Mouse (Mus musculus): ENCODE results near the gene Gm7233.
"Not testable (repeated sequence)": the region's sequence is repeated elsewhere in the genome, so short reads cannot be mapped to it uniquely, and the experiment has no call there.

Gm7233 gene

GRCm38 (mm10) chr14:43179567-43179966 lies at the start of gene Gm7233:
Gene Gm7233 (plus strand): TSS chr14:43179867.
- in situ Hi-C loops (cut with MseI, MboI): not testable (repeated sequence)

- in situ Hi-C loops (cut with MseI, MboI): not testable (repeated sequence)
Measured at GRCm38 (mm10) chr14:43167189-43167588, 12.5 kb upstream of the Gm7233 start.

DNA sequence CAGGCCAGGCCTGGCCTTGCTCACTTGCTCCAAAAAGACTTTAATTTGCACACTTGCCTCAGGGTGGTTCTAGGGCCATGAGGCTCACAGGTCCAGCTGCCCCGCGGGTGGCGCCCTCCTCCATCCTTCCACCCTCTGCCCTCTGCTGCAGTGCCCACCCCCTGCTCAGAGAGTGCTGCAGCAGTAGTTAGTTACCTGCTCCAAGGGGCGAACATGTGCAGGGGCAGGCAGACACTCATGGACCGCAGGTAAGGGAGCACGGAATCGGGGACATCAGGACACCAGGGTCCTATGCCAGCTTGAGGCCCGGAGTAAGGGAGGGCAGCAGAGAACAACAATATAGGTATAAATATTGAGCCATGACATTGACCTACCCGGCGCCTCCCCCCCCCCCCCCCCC lies 11.7 kb upstream of the Gm7233 start:
- in situ Hi-C loops (cut with MseI, MboI): not testable (repeated sequence)

DNA sequence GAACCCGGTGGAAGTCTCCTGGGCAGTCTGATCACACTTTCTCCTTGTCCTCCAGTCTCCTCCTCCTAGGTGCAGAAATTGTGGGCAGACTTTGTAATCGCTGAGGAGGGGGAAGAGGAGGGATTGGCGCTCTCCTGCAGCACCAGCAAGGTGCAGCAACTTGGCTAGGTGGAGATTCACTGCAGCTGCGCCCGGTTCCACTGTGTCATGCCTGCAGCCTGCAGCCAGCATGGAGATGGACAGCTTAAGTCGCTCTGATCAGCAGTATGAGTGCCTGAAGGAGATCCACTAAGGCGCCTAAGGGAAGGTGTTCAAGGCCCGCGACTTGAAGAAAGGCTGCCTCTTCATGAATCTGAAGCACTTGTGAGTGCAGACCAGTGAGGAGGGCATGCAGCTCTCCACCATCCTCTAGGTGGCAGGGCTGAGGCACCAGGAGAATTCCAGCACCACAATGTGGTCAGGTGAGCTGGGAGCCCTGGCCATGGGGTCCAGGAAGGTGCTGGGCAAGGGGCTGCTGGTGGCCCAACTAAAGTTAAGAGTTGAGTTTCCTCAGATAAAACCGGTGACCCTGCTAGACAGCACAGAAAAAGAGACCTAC lies 11.0 kb upstream of the Gm7233 start:
- in situ Hi-C loops (cut with MseI, MboI): not testable (repeated sequence)

DNA sequence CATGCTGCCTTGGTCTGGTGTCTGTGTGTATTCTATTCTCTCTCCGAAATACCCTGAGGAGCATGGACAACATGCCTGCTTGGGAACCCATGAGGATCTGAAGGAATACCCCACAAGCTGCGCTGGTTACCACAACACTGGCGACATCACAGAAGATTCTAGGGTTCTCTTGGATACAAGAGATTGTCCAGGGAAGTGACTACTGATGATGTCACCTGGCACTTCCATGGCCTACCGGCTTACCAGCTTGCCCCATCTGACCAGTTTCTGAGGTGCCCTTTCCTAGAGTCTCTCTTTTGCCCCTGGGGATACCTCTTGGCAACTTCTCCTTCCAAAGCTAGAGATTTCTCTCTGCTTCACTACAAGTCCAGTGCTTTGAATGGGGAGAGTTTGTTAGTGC lies 55.5 kb downstream of the Gm7233 start, which contains the start of gene Gm8122:
Gm8122 (minus strand) TSS at position 101 of the 400 bp plus-strand sequence.
- in situ Hi-C loops (cut with MseI, MboI): not testable (repeated sequence)

Data from mouse trophoblast stem cell (cell line).